Mouse (Mus musculus) neural tube, embryonic 10.5 days (tissue): ENCODE data around the gene Shh.
A peak's percentile ranks its signal among the peaks of the same experiment; 100 is the strongest.

ENCODE experiments used
- DNase-seq: peaks from one replicate; pipeline ENCODE4 v3.0.0-alpha.2; 2017; ENCODE audit warnings: low spot score; ENCODE audit errors: extremely low spot score

The Shh gene

GRCm38 (mm10) chr5:28459456-28460225 is 7.4 kb downstream of the Shh start:
- DNase-seq = peak; percentile 69

DNA sequence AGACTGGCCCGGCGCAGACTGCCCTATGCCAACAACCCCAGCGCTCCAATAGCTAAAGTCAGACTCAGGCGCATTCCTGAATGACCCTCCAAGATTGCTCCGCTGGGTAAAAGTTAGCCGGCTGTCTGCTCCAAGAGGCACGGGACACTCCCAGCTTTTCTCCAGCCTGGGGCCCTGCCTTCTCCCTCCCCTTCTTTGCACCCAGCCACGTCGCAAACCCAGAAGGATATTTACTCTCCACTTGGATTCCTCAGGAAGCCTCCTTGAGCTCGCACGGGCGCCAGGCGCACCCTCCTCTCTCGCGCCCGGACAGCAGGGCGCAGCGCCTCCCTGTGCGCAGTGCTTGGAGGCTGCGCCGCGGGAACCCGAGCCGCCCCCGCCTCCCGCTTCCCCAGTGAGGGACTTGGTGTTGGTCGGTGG is 8.2 kb downstream of the Shh start:
- DNase-seq = peak; percentile 60

- peak; percentile 47 for DNase-seq
Measured at GRCm38 (mm10) chr5:28457921-28458641, 9.0 kb downstream of the Shh start.

- no peak for DNase-seq
Measured at GRCm38 (mm10) chr5:28456366-28456765, 10.7 kb downstream of the Shh start.

- DNase-seq = no peak
Measured at GRCm38 (mm10) chr5:28455721-28456120, 11.3 kb downstream of the Shh start.

- DNase-seq = peak; percentile 8
Measured at GRCm38 (mm10) chr5:28454546-28454945, 12.5 kb downstream of the Shh start.

GRCm38 (mm10) chr5:28453523-28453922 is 13.5 kb downstream of the Shh start:
- peak; percentile 13 for DNase-seq

DNA sequence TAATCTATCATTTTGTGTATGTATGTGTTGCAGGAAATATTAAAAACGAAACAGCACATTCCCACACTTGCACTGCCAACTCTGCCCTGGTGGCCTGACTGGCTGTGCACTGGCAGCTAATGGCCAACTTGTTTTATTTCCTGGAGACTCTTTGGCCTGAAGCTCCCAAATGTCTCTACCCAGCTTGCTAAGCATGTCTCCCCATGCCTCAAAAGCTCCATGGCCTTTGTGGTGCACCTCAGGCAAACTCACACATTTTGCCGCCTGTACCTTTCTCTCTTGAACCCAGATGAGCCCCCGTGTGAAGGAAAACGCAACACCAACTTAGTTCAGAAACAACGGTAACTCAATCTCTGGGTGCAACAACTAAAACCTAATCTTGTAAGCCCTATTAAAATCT is 14.0 kb downstream of the Shh start:
- peak; percentile 9 for DNase-seq

GRCm38 (mm10) chr5:28451053-28451638 is 15.9 kb downstream of the Shh start:
- DNase-seq = peak; percentile 89

GRCm38 (mm10) chr5:28450126-28450890 is 16.7 kb downstream of the Shh start:
- peak; percentile 9 for DNase-seq

DNA sequence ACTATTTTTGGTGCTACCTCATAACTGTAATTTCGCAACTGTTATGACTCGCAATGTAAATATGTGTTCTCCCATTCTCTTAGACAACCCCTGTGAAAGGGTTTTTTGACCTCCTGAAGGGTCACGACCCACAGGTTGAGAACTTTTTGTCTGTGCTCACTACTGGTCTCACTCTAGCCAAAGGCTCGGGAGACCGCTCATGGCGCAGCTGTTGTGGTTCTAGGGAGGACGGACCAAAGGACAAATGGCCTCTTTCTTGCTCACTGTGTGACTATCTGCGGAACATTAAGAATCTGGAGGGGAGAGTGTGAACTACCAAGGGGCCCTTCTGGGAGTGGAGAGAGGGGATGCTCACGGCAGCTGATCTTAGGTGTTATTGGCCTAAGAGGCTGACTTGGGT is 41.1 kb downstream of the Shh start:
- DNase-seq = no peak

DNA sequence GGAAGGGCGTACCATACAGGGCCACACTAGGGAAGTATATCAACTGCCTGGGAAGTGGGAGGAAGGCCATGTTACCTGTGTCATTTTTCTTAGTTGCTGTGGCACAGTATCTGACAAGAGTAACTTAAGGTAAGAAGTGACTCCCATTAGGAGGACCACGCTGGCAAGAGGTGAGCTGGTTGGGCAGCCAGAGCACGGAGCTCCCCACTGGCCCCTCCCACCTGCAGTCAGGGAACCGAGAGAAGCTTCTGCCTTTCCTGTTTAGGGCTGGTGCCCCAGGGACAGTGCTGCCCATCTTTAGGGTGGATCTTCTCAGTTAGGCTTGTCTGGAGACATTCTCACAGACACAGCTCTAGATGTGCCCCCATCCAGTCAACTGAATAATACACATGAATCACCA is 43.3 kb downstream of the Shh start:
- DNase-seq = no peak

- DNase-seq = no peak
Measured at GRCm38 (mm10) chr5:28419640-28420265, 47.3 kb downstream of the Shh start.

DNA sequence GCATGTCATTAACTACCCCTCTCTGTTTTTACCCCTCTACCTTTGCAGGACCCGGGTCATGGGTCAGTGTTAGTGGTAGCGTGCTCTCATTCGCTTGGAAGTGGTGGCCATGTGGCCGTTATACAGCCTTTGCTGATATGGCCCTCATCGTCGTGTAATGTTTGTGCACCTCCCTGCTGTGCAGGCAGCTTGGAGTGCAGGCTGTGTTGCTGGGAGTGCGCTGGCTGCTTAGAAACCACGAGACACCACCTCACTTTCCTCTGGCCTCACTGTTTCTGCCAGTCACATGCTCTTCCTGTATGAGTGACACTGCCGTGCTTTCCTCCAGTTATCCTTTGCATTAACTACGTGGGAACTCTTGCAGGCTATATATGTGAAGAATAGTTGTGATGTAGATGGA is 48.3 kb downstream of the Shh start:
- no peak for DNase-seq

- DNase-seq = no peak
Measured at GRCm38 (mm10) chr5:28416029-28416428, 51.0 kb downstream of the Shh start.

DNA sequence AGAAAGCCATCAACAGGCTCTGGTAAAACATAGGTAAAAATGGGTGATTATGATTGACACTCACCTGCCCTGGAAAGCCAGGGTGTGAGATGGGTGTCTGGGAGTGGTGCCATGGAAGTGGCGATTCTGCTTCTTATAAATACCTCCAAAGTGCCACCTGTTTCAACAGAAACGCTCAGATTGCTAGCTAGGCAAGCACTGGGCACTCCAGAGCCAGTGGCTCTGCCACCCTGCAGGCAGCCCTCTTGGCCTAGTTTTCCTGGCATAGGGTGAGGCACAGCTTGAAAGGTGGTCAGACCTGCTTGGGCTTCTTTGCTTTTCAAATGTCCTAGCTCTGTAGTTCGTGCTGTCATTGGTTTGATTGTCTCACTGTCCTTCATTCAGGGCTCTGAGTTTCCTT is 53.0 kb downstream of the Shh start:
- DNase-seq = no peak

- DNase-seq = no peak
Measured at GRCm38 (mm10) chr5:28413533-28413932, 53.5 kb downstream of the Shh start.

DNA sequence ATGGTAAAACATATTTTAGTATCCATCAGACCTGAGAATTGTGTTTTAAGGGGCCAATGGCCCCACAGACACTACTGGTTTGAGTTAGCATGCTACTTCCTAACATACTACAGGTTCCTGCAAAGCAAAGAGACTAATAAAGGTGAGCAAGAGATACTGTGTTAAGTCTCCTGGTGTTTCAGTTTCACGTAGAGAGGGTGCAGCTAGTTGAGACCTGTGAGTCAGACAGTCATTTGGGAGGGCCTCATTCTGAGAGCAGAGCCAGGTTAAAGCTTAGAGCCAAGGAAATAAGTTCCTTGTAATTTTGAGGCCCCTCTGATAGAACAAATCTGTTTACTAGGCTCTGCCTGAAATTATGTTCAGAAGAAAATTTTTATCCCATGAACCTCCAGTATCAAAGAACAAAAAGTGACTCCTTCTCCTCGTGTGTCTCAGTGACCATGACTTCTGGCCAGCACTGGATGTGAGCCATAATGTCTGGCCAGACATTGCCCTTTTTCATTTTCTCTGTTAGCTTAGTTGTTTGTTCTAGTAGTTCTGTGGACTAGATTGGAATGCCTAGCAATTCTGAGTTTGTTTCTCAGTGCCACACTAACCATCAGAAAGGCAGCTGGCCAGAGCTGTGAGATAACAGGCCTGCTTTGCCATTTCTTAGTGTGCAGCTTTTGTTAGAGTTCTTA is 54.9 kb downstream of the Shh start:
- DNase-seq = no peak
